Mouse (Mus musculus) T-helper 17 cell (primary cell): ENCODE results near the gene Clca3a2.
"Not testable (repeated sequence)": the region's sequence is repeated elsewhere in the genome, so short reads cannot be mapped to it uniquely, and the experiment has no call there.

Experiments used
- in situ Hi-C, 2 experiments: fragments of 300-600 bp; cut with MboI, MseI; formaldehyde crosslinking; loops; 1 replicate in 1 of 2; 2 replicates in 1 of 2; pipeline ENCODE4 v1.15.1; 2025; ENCODE audit warnings: high pct_unique_total_duplicates in 2 of 2

Clca3a2 gene

GRCm38 (mm10) chr3:144819219-144819618 is at the start of gene Clca3a2:
Clca3a2 (minus strand) TSS chr3:144819494.
- in situ Hi-C loops = not testable (repeated sequence)

DNA sequence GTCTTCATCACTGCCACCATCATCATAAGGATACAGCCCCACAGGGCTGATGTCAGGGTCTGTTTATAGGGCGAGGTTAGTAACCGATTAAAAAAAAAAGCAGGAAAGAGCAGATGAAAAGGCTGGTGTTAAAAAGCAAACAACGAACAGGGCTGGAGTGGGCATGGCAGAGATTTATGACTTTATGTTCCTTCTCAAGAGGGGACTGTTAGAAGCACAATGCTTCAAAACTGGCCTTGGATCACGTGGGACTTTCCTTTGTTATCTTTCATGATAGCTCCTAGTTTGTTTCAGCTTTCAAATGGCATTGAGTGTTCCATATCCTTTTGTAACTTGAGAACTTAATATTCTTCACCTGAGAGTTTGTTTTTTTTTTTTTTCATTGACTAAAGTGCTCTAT is 30.3 kb upstream of the Clca3a2 start:
- in situ Hi-C loops = no loop called here

DNA sequence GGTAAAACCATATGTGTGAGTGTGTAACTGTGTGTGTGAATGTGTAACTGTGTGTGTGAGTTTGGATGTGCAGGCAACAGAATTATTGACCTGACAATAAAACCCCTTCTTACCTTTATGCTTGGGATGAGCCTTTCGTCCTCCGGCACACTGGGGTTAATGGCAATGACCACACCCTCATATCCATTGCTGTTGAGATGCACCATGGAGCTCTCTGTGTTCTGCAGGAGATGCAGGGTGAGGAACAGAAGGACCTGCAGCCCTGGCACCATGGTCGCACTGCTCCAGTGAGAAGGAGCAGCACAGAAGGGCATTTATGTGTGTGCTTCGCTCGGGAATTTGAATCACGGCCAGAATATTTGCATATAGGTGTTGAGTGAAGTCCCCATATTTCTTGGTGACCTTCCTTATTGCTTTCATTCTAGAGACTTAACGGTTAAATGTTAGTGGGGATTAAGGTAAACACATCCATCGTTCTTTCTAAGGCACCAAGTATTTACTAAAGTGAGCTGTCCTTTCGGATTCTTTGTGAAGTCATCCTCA is 29.8 kb upstream of the Clca3a2 start, which contains the start of gene Clca3b:
Gene Clca3b, minus strand, starts transcription at position 344 of the 543 bp plus-strand sequence.
- in situ Hi-C loops = not testable (repeated sequence)

DNA sequence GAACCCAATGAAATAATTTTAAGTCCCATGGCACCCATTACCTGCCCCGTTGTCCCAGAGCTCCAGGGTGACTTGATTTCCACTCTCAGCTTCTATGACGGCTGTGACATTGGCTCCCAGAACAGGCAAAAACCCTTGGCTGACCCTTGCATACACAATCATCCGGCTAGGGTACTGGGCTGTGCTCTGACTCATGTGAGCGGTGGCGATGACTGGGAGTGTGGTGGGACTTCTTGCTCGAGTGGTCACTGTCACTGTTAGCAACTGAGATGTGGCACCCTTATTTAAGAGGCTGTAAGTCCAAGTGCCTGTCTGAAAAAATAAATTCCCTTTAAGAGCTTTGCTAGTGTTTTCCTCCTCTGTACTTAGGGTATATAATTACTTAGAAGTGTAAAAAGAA is 8.0 kb upstream of the Clca3a2 start:
- in situ Hi-C loops = no loop called here

DNA sequence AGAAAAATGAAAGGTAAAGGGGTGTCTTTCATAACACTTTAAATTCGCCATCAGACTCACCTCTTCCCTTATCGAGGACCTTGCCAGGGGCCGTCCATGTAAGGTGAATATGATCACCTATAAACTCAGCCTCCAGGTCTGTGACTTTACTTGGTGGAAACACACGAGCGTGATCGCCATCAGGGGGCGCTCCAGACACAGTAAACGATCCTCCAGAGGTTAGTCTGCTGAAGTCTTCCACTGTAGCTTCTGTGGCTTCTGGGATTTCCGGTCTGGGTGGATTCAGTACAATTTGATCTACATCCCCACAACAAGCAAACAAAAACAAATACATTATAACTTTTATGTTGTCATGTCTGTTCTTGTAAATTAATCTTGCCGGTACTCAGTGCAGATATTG is 5.9 kb upstream of the Clca3a2 start:
- in situ Hi-C loops = no loop called here

GRCm38 (mm10) chr3:144823331-144823730 is 4.0 kb upstream of the Clca3a2 start:
- in situ Hi-C loops = loop anchor here in 1 of 2 experiments (5.0 kb wide), 1 partner anchor 309 kb away; no protein-coding TSS in a partner anchor

DNA sequence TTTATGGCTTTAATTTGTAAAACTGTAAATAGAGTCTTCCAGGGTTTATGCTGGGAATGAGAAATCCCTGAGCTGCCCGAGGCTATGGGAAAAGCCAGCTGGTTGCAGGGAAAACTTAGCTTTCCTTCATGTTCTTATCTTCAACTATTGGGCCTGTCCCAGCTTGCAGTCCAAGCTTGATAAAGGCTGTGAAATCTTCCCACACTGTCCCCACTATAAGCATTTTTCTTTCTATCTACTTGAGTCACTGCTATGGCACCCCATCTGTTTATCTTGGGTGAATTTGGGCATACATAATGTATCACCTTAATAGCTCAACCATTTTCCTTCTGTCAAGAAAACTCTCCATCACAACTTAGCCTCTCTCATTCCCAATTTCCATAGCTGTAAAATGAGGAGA is 1.3 kb upstream of the Clca3a2 start:
- in situ Hi-C loops = loop anchor here in 1 of 2 experiments (5.0 kb wide), 1 partner anchor 312 kb away; no protein-coding TSS in a partner anchor

GRCm38 (mm10) chr3:144813336-144813735 is 6.0 kb downstream of the Clca3a2 start:
- in situ Hi-C loops = not testable (repeated sequence)

GRCm38 (mm10) chr3:144811821-144812220 is 7.5 kb downstream of the Clca3a2 start:
- in situ Hi-C loops = no loop called here

DNA sequence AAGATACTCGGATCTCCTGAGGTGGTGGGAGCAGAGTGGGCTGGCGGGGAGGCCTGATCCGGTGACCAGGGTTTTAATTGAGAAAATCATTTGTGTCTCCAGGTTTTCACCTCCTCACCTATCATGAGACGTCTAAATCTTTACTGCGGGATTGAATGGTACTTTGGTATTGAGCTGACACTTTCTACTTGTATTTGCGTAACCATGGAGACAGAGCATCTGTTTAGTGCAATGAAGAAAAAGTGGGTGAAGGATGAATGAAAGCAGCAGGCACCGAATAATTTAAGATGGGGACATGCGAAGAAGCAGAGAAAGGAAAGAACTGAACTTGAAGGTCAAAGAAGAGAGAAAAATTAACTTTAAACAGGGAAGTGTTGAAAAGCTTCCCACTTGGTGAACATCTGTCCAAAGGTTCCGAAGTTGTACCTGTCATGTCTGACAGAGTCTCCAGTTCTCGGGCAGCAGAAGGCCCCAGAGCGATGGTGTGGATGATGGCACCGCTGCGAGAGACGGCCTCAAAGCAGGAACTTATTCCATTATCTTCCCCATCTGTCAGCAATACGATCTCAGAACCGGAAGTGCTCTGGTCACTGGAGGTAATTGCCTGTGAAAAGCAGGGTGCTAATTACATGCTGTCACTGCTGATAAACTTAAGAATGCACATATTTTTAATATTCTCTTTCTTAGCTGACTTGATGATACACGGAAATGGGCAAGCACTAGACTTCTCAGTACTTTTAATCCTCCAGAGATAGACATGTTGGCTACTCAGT is 11.0 kb downstream of the Clca3a2 start:
- in situ Hi-C loops = loop anchor here in 1 of 2 experiments (5.0 kb wide), 1 partner anchor 61 kb away; no protein-coding TSS in a partner anchor

DNA sequence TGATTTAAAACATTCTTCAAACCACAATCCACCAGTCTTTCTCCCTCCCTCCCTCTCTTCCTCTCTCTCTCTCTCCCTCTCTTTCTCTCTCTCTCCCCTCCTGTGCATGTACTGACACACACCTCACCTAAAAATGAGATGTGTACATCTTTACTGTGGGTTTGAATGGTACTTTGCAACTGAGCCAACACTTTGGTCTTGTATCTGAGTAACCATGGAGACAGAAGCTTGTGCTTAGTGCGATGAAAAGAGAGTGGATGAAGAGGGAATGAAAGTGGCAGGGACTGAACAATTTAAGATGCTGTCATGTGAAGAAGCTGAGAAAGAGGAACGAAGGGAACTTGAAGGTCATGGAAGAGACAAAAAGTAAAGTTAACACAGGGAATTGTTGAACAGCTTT is 12.7 kb downstream of the Clca3a2 start:
- in situ Hi-C loops = loop anchor here in 1 of 2 experiments (5.0 kb wide), 1 partner anchor 59 kb away; no protein-coding TSS in a partner anchor

DNA sequence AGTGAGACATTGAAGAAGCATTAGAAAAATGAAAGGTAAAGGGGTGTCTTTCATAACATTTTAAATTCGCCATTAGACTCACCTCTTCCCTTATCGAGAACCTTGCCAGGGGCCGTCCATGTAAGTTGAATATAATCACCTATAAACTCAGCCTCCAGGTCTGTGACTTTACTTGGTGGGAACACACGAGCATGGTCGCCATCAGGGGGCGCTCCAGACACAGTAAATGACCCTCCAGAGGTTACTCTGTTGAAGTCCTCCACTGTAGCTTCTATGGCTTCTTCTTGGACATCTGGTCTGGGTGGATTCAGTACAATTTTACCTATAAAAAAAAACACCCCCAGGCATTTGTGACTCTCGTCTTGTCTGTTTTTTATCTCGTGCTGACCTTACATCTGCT is 17.4 kb downstream of the Clca3a2 start:
- in situ Hi-C loops = no loop called here

- in situ Hi-C loops = no loop called here
These were observed 33.8 kb downstream of the Clca3a2 start for GRCm38 (mm10) chr3:144785181-144786148.

- in situ Hi-C loops = no loop called here
These were observed 54.1 kb downstream of the Clca3a2 start for GRCm38 (mm10) chr3:144765161-144765560.

DNA sequence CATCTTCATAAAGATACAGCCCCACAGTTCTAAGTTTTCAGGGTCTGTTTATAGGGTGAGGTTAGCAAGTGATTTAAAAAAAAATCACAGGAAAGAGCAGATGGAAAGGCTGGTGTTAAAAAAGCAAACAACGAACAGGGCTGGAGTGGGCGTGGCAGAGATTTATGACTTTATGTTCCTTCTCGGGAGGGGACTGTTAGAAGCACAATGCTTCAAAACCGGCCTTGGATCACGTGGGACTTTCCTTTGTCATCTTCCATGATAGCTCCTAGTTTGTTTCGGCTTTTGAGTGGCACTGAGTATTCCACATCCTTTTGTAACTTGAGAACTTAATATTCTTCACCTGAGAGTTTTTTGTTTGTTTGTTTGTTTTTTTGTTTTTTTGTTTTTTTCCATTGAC is 57.8 kb downstream of the Clca3a2 start:
- in situ Hi-C loops = no loop called here

DNA sequence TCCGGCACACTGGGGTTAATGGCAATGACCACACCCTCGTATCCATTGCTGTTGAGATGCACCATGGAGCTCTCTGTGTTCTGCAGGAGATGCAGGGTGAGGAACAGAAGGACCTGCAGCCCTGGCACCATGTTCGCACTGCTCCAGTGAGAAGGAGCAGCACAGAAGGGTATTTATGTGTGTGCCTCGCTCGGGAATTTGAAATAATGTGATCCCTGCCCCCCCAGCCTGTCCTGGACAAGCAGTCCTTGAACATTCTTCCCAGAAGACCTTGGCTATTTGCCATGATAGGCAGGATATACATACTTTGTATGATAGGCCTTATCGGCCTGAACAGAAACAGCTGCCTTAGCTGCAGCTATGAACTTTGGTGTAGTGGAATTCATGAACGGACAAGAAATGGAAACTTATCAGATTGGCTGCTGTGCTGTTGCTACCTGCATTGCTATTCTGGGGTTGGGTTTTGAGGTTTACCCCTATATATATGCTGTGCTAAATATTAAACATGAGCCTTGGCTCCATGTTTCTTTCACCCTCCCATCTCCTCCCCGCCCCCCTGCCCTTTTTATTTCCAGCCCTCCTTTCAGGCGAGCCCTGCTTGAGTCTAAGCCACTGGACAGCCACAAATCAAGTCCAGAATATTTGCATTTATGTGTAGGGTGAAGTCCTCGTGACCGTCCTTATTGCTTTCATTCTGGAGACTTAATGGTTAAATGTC is 58.5 kb downstream of the Clca3a2 start, which contains the start of gene Clca3a1:
Gene Clca3a1, minus strand, starts transcription at position 386 of the 718 bp plus-strand sequence.
- in situ Hi-C loops = no loop called here

DNA sequence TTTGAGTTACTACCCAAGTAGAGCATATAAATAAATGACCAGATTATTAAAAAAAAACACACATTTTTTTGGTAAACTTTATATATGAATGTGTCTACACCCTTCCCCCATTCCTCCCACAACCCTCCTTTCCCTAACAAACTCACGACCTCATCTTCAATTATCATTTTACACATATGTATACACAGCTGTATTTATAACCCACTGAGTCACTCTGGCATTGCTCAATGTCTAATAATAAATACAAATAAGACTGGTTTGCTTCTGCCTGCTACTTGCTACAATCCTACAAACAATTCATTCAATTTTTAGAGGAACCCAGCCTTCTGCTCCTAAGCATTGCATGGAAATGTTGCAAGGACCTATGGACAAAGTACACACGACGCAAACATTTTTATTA is 59.6 kb downstream of the Clca3a2 start:
- in situ Hi-C loops = no loop called here

DNA sequence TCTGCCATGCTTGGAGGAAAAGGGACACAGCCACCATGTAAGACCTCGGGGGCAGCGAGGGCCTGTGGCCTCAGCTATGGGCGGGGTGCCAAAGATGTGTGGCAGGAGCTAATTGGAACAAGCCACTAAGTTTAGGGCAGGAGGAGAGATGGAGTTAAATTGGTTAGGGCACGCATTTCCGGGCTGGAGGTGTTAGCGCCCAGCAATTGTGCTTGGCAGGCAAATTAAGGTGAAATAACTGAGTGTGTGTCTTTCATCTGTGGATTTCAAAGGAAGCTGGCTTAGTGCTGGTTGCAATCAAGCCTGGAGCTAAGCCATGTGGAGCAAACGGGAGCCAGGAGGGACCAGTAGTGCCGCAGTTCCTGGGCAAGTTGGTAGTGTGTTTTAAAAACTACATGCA is 63.2 kb downstream of the Clca3a2 start:
- in situ Hi-C loops = not testable (repeated sequence)

- in situ Hi-C loops = no loop called here
These were observed 66.2 kb downstream of the Clca3a2 start for GRCm38 (mm10) chr3:144753120-144753519.

GRCm38 (mm10) chr3:144749062-144749963 is 70.0 kb downstream of the Clca3a2 start:
- in situ Hi-C loops = loop anchor here (5.0 to 25.0 kb wide), 2 partner anchors 58 to 1662 kb away; no protein-coding TSS in a partner anchor
